Mouse (Mus musculus): ENCODE measurements around the gene Tns2. TPM values are rescaled to one million over a fixed set of nuclear protein-coding genes. Genes with fewer than 3 reads are reported as not detected.

Tns2 gene
- total and polyA plus RNA-seq, 3 experiments = 0.42 to 3.1 TPM; not detected in 1

DNA sequence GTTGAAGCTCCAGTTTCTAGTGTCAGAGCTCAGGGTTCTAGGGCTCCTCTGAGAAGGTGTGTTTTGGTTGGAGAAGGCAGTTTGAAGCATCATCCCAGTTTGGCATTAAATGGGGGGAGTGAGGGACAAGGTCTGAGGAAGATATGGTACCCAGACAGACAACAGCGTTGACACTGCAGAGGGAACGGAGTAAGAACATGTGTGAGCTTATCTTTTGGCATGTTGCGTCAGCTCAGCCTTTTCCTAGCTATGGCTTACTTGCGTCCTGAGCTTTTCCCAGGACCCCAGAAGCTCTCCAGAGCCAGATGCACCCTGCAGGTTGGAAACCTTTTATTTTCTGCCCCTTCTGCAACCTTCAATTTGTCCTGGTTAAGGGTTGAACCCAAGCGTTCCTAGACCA, 45.9 kb downstream of the Tns2 start (continued):
- no peak for TF ChIP-seq CHD1 (IDR thresholded peaks at IDR 0.05; ENCODE audit: low read depth, low read length)
- TF ChIP-seq EP300 (IDR thresholded peaks at IDR 0.05; ENCODE audit: low read depth in 1 of 2, low read length in 2 of 2) = no peak
- TF ChIP-seq GABPA (IDR thresholded peaks at IDR 0.05; ENCODE audit: low read depth, low read length) = no peak
- TF ChIP-seq ETS1 (IDR thresholded peaks at IDR 0.05; ENCODE audit: low read depth, low read length) = peak; percentile 53
- no peak for TF ChIP-seq JUND (IDR thresholded peaks at IDR 0.05; ENCODE audit: low read depth, low read length)
- no peak for TF ChIP-seq POLR2A (IDR thresholded peaks at IDR 0.05; ENCODE audit: control insufficient read depth in 1 of 2, insufficient read depth in 1 of 2, low read depth in 1 of 2, low read length in 2 of 2, poor library complexity in 1 of 2)

DNA sequence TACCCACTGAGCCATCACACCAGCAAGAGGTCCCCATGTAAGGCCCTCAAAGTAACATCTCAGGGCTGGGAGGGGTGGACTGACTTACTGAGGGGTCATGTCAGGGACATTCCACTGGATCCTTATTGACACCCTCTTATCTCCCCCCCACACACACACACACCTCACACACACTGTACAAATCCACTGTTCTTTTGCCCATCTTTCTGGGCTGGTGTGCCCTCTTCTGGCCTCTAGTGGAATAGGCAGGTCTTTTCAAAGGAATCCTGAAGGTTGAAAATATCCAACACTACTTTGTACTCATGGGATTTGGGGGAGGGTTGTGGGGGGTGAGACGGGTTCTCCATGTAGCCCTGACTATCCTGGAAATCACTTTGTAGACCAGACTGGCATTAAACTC, 46.7 kb downstream of the Tns2 start:
- peak; percentile 81 for TF ChIP-seq MAZ (IDR thresholded peaks at IDR 0.05; ENCODE audit: low read depth, low read length)
- TF ChIP-seq BHLHE40 (IDR thresholded peaks at IDR 0.05; ENCODE audit: borderline replicate concordance, low read depth, low read length) = no peak
- no peak for TF ChIP-seq USF2 (IDR thresholded peaks at IDR 0.05; ENCODE audit: borderline replicate concordance in 1 of 2, insufficient read depth in 1 of 2, low read depth in 1 of 2, low read length in 2 of 2)
- peak; percentile 64 for TF ChIP-seq TAL1 (IDR thresholded peaks at IDR 0.05; ENCODE audit: low read length)
- TF ChIP-seq TBP (IDR thresholded peaks at IDR 0.05; ENCODE audit: low read depth, low read length) = peak; percentile 55; the same call in 1 of the 2 replicates
- TF ChIP-seq CHD1 (IDR thresholded peaks at IDR 0.05; ENCODE audit: low read depth, low read length) = no peak
- TF ChIP-seq CTCF (IDR thresholded peaks at IDR 0.05 in 2 of 3, conservative IDR thresholded peaks at IDR 0.05 in 1 of 3; ENCODE audit: control insufficient read depth in 1 of 3, insufficient read depth in 1 of 3, low read depth in 2 of 3, low read length in 3 of 3, poor library complexity in 1 of 3, severe bottlenecking in 1 of 3) = peak; percentile 74 to 97 (median 88)
- TF ChIP-seq E2F4 (IDR thresholded peaks at IDR 0.05; ENCODE audit: borderline replicate concordance, low read depth, low read length) = no peak
- no peak for TF ChIP-seq ZKSCAN1 (IDR thresholded peaks at IDR 0.05; ENCODE audit: low read depth, low read length)
- no peak for TF ChIP-seq USF1 (IDR thresholded peaks at IDR 0.05; ENCODE audit: low read depth, low read length)
- TF ChIP-seq UBTF (IDR thresholded peaks at IDR 0.05; ENCODE audit: borderline replicate concordance, insufficient read depth, low read depth, low read length) = no peak
- peak; percentile 64; the same call in 1 of the 2 replicates for TF ChIP-seq SIN3A (IDR thresholded peaks at IDR 0.05; ENCODE audit: low read length)
- TF ChIP-seq MAFK (IDR thresholded peaks at IDR 0.05; ENCODE audit: borderline replicate concordance, low read depth, low read length) = no peak
- peak; percentile 74 for TF ChIP-seq SMC3 (IDR thresholded peaks at IDR 0.05; ENCODE audit: low read depth, low read length)
- no peak for TF ChIP-seq ZMIZ1 (IDR thresholded peaks at IDR 0.05; ENCODE audit: low read depth, low read length)
- no peak for TF ChIP-seq NELFE (IDR thresholded peaks at IDR 0.05; ENCODE audit: low read depth, low read length)
- peak; percentile 30; the same call in 1 of the 2 replicates for TF ChIP-seq ZNF384 (IDR thresholded peaks at IDR 0.05; ENCODE audit: low read depth, low read length)
- TF ChIP-seq TCF12 (IDR thresholded peaks at IDR 0.05; ENCODE audit: low read depth, low read length) = 0 out of 2 replicates have a peak, but pooled peaks have one; percentile 34
- 0 out of 2 replicates have a peak, but pooled peaks have one; percentile 33 for TF ChIP-seq HCFC1 (IDR thresholded peaks at IDR 0.05; ENCODE audit: low read depth, low read length)
- TF ChIP-seq POLR2A (IDR thresholded peaks at IDR 0.05; ENCODE audit: control insufficient read depth in 1 of 2, insufficient read depth in 1 of 2, low read depth in 1 of 2, low read length in 2 of 2, poor library complexity in 1 of 2) = no peak
- TF ChIP-seq GATA1 (IDR thresholded peaks at IDR 0.05; ENCODE audit: low read depth, low read length) = peak; percentile 81
- peak; percentile 46; the same call in 1 of the 2 replicates for TF ChIP-seq MXI1 (IDR thresholded peaks at IDR 0.05; ENCODE audit: low read depth, low read length)
- TF ChIP-seq RAD21 (IDR thresholded peaks at IDR 0.05; ENCODE audit: low read depth, low read length) = peak; percentile 79
- TF ChIP-seq ZC3H11A (IDR thresholded peaks at IDR 0.05; ENCODE audit: low read depth, low read length) = peak; percentile 70
- 0 out of 2 replicates have a peak, but pooled peaks have one; percentile 36 for TF ChIP-seq ETS1 (IDR thresholded peaks at IDR 0.05; ENCODE audit: low read depth, low read length)
- 0 out of 2 replicates have a peak, but pooled peaks have one; percentile 11 for TF ChIP-seq JUND (IDR thresholded peaks at IDR 0.05; ENCODE audit: low read depth, low read length)
- no peak for TF ChIP-seq POLR2AphosphoS5 (IDR thresholded peaks at IDR 0.05; ENCODE audit: borderline replicate concordance, low read depth, low read length)
- Histone ChIP-seq H3K4me3 (ENCODE audit: control insufficient read depth in 1 of 2, insufficient read depth in 1 of 2, low read depth in 2 of 2, low read length in 2 of 2) (no peak overlapping the region), H3K27me3 (ENCODE audit: control insufficient read depth in 1 of 2, insufficient read depth in 2 of 2, low read length in 2 of 2) (no peaks in the 10 kb centered on the region), H3K36me3 (ENCODE audit: control insufficient read depth in 1 of 2, insufficient read depth in 2 of 2, low read length in 2 of 2) (peaks cover 0 to 21% of the 10 kb centered on the region in 2 experiments; a peak in 2 of 4 replicates), H3K27ac (ENCODE audit: control insufficient read depth, low read depth, low read length) (no peak overlapping the region), H3K4me1 (ENCODE audit: control insufficient read depth in 1 of 2, insufficient read depth in 2 of 2, low read length in 2 of 2) (peaks cover 12 to 22% of the 10 kb centered on the region in 2 experiments), H3K9me3 (replicated peaks; ENCODE audit: insufficient read depth, low read length) (no peaks in the 10 kb centered on the region), H3K79me2 (ENCODE audit: control insufficient read depth, insufficient read depth, low read length, poor library complexity) (peaks cover 11% of the 10 kb centered on the region), H3K9ac (ENCODE audit: control insufficient read depth, low read depth, low read length, poor library complexity, severe bottlenecking) (no peak overlapping the region)
- peak; percentile 89 for DNase-seq (ENCODE audit: low read depth, low spot score)

All from MEL (cell line).